Mouse (Mus musculus) lung, postnatal 0 days (tissue): ENCODE measurements at regions not wholly inside any gene's neighbourhood (a gene's known extent, or its start where the extent isn't known, plus 50 kb on each side); places are given as distances from the start of the nearest gene placed in this dataset.

Source experiments
- CTCF ChIP-seq: IDR thresholded peaks from 2 replicates; pipeline ENCODE4 v1.5.1; 2016; ENCODE audit warnings: antibody characterized with exemption, mild to moderate bottlenecking
- EP300 ChIP-seq: IDR thresholded peaks from 2 replicates; pipeline ENCODE4 v1.6.1; 2016; ENCODE audit warnings: antibody characterized with exemption, mild to moderate bottlenecking, control low read depth

DNA sequence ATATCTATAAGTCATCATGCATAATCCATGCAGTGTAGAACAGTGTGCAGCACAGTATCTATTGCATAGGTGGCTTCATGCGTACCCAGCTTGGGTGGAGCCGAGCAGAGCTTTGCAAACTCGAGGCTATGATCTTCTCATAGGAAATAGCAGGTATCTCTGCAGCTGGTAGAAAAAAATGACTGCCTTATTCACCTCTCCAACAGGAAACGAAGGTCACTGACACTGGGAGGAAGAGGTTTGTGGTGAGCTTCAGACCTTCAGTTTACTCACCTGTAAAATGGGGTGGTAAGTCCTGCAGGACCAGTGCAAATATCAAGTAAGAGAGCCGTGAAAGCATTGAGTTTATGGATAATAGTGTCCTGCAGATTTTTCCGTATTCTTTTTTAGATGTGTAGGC lies 219.2 kb downstream of the Adgrg6 start:
- TF ChIP-seq CTCF (no peak), EP300 (no peak)
